8 mouse cellular contexts compared by ENCODE assay signal in genomic region chr6:119387801-119388649, GRCm38 (mm10). TPM values are rescaled to one million over a fixed set of nuclear protein-coding genes. Genes with fewer than 3 reads are reported as not detected.
DNase-seq lines count a peak whose midpoint lies in the region; ATAC-seq lines count a peak whose summit lies in the region.

No protein-coding gene starts in this region.

- H3K4me3 ChIP-seq in heart, embryonic 16.5 days (ENCODE audit: low read length): peak overlapping the region; percentile 67

- H3K27me3 ChIP-seq in heart, embryonic 16.5 days (ENCODE audit: control insufficient read depth, insufficient read depth, low read length): no peaks in the 10 kb centered on the region

- peaks cover 18% of the 10 kb centered on the region for H3K4me1 ChIP-seq in heart, embryonic 16.5 days (ENCODE audit: control insufficient read depth, insufficient read depth, low read length)

- under 1% methylated on average over 47 of the region's 76 CpGs for WGBS in heart, embryonic 16.5 days

- peak overlapping the region; percentile 85 for H3K4me2 ChIP-seq in heart, embryonic 16.5 days (ENCODE audit: low read depth, low read length)

- no peaks in the 10 kb centered on the region for H3K36me3 ChIP-seq in heart, embryonic 16.5 days (ENCODE audit: control insufficient read depth, insufficient read depth)

- H3K9ac ChIP-seq in heart, embryonic 16.5 days (ENCODE audit: low read length): peak overlapping the region; percentile 80

- no peaks in the 10 kb centered on the region for H3K9me3 ChIP-seq in heart, embryonic 16.5 days (replicated peaks; ENCODE audit: control insufficient read depth, low read length)

- peak overlapping the region; percentile 80 for H3K27ac ChIP-seq in heart, embryonic 16.5 days (ENCODE audit: low read length)

- no peak for ATAC-seq in CD4-positive, CD25-positive, alpha-beta regulatory T cell, adult 4 months
- 0 out of 2 replicates have a peak, but pooled peaks have one; percentile 9 for ATAC-seq in erythroblast, adult 5-6 weeks (replicated peaks; ENCODE audit: low FRiP score, poor library complexity, severe bottlenecking)
- ATAC-seq in heart, embryonic 16.5 days (replicated peaks; ENCODE audit: extremely low read depth, insufficient read depth, low FRiP score): peak; percentile 83
- peak; percentile 25 for ATAC-seq in megakaryocyte, adult 5-6 weeks (ENCODE audit: poor library complexity, severe bottlenecking)

- DNase-seq in CD4-positive, CD25-positive, alpha-beta regulatory T cell, adult 2 months (ENCODE audit: low read depth, low spot score): peak; percentile 44
- peak; percentile 19 for DNase-seq in adrenal gland, postnatal 25 days
- DNase-seq in kidney, postnatal 36 days: peak; percentile 40 to 72
- DNase-seq in skeletal muscle tissue, adult 2 months (ENCODE audit: low read depth, low spot score): peak; percentile 40

RNA-seq across cellular contexts. Expression of gene Adipor2, which starts 29.5 kb away (rescaled TPM):
- 10 to 100 TPM in 1 of 2 experiments, 1 to 10 TPM in 1; 7.7 to 10.3 TPM for polyA plus RNA-seq in CD4-positive, CD25-positive, alpha-beta regulatory T cell, adult 4 months (2017; shearing (Covaris generic))
- total RNA-seq in adrenal gland, postnatal 25 days (2021): 139 and 144 TPM in 2 replicates
- total RNA-seq in erythroblast, adult 5-6 weeks (2015; ENCODE audit: low replicate concordance): 29.2 and 29.7 TPM in 2 replicates
- 35.7 and 40.3 TPM in 2 replicates for total RNA-seq in erythroblast, adult 5-6 weeks (2017; ENCODE audit: low replicate concordance)
- polyA plus RNA-seq in heart, embryonic 16.5 days (2015; fragmentation: Nextera tagmentation; extraction: Ambion mirVana): 29.8 and 37.5 TPM in 2 replicates
- total RNA-seq in megakaryocyte, adult 5-6 weeks (2015): 64.1 and 69.9 TPM in 2 replicates
- total RNA-seq in megakaryocyte, adult 5-6 weeks (2017): 94.1 and 98.6 TPM in 2 replicates

RNA-seq across cellular contexts. Expression of gene Lrtm2, which starts 57.5 kb away (rescaled TPM):
- under 1 TPM in 1 of 2 experiments, not detected in 1; 0.66 TPM for polyA plus RNA-seq in CD4-positive, CD25-positive, alpha-beta regulatory T cell, adult 4 months (2017; shearing (Covaris generic))
- total RNA-seq in adrenal gland, postnatal 25 days (2021): not detected in 2 replicates
- not detected in 2 replicates for total RNA-seq in erythroblast, adult 5-6 weeks (2015; ENCODE audit: low replicate concordance)
- total RNA-seq in erythroblast, adult 5-6 weeks (2017; ENCODE audit: low replicate concordance): not detected in 2 replicates
- polyA plus RNA-seq in heart, embryonic 16.5 days (2015; fragmentation: Nextera tagmentation; extraction: Ambion mirVana): 0.15 and 0.32 TPM in 2 replicates
- 0.23 TPM in 1 of 2 replicates, not detected in the other for total RNA-seq in megakaryocyte, adult 5-6 weeks (2015)
- not detected in 2 replicates for total RNA-seq in megakaryocyte, adult 5-6 weeks (2017)
